Mouse (Mus musculus): Measurements from ENCODE around the gene Tmem116. TPM values are rescaled to one million over a fixed set of nuclear protein-coding genes. Genes with fewer than 3 reads are reported as not detected.

Tmem116 gene
- polyA plus RNA-seq, 1 experiment from 2014 or later, result 2.5 TPM

GRCm38 (mm10) chr5:121545793-121546529 is 94.3 kb downstream of the Tmem116 start, which contains the start of gene Mapkapk5:
Gene Mapkapk5 (minus strand): TSS chr5:121545905.
- WGBS, result 1% methylated on average over 55 of the region's 55 CpGs
- peak; percentile 94 for ATAC-seq
- peak within 1 kb of the TSS; percentile 82 for H3K4me2 ChIP-seq (replicated peaks)
- peak within 1 kb of the TSS; percentile 94 for H3K27ac ChIP-seq
- H3K9me3 ChIP-seq, result no peaks in the 10 kb centered on the region
- no peaks in the 10 kb centered on the region for H3K27me3 ChIP-seq (replicated peaks)
- H3K4me1 ChIP-seq (replicated peaks), result peaks cover 14% of the 10 kb centered on the region
- no peaks in the 10 kb centered on the region for H3K36me3 ChIP-seq
- peak within 1 kb of the TSS; percentile 100 for H3K4me3 ChIP-seq (replicated peaks)
- peak within 1 kb of the TSS; percentile 97 for H3K9ac ChIP-seq

- Histone ChIP-seq H3K27ac (peak overlapping the region; percentile 94), H3K9me3 (no peaks in the 10 kb centered on the region), H3K4me1 (replicated peaks) (peaks cover 14% of the 10 kb centered on the region), H3K27me3 (replicated peaks) (no peaks in the 10 kb centered on the region), H3K4me3 (replicated peaks) (peak overlapping the region; percentile 100), H3K36me3 (no peaks in the 10 kb centered on the region), H3K4me2 (replicated peaks) (peak overlapping the region; percentile 64), H3K9ac (peak overlapping the region; percentile 97)
- peak; percentile 53 for ATAC-seq
- WGBS, result 24% methylated on average over 6 of the region's 6 CpGs
Measured at GRCm38 (mm10) chr5:121546530-121546895, 94.8 kb downstream of the Tmem116 start.

- Histone ChIP-seq H3K27me3 (replicated peaks) (no peaks in the 10 kb centered on the region), H3K9me3 (no peaks in the 10 kb centered on the region), H3K36me3 (no peaks in the 10 kb centered on the region), H3K4me2 (replicated peaks) (no peak overlapping the region), H3K4me1 (replicated peaks) (peaks cover 14% of the 10 kb centered on the region), H3K4me3 (replicated peaks) (no peak overlapping the region), H3K27ac (no peak overlapping the region), H3K9ac (no peak overlapping the region)
- ATAC-seq, result no peak
- 88% methylated on average over 3 of the region's 3 CpGs for WGBS
Measured at GRCm38 (mm10) chr5:121547084-121547483, 95.4 kb downstream of the Tmem116 start.

- WGBS, result 87% methylated on average over 7 of the region's 7 CpGs
- no peaks in the 10 kb centered on the region for H3K27me3 ChIP-seq (replicated peaks)
- H3K9ac ChIP-seq, result no peak overlapping the region
- no peaks in the 10 kb centered on the region for H3K36me3 ChIP-seq
- no peak overlapping the region for H3K4me2 ChIP-seq (replicated peaks)
- no peaks in the 10 kb centered on the region for H3K9me3 ChIP-seq
- H3K27ac ChIP-seq, result no peak overlapping the region
- H3K4me1 ChIP-seq (replicated peaks), result peaks cover 10% of the 10 kb centered on the region
- ATAC-seq, result no peak
- H3K4me3 ChIP-seq (replicated peaks), result no peak overlapping the region
Measured at GRCm38 (mm10) chr5:121549196-121549595, 97.5 kb downstream of the Tmem116 start.

GRCm38 (mm10) chr5:121562436-121562835 is 110.7 kb downstream of the Tmem116 start:
- Histone ChIP-seq H3K9me3 (no peaks in the 10 kb centered on the region), H3K4me3 (replicated peaks) (no peak overlapping the region), H3K9ac (no peak overlapping the region), H3K4me1 (replicated peaks) (peaks cover 5% of the 10 kb centered on the region), H3K27ac (no peak overlapping the region), H3K27me3 (replicated peaks) (no peaks in the 10 kb centered on the region), H3K36me3 (no peaks in the 10 kb centered on the region), H3K4me2 (replicated peaks) (no peak overlapping the region)
- 77% methylated on average over 3 of the region's 3 CpGs for WGBS
- no peak for ATAC-seq

GRCm38 (mm10) chr5:121564468-121564895 is 112.8 kb downstream of the Tmem116 start:
- H3K9ac ChIP-seq, result no peak overlapping the region
- 12% methylated on average over 11 of the region's 11 CpGs for WGBS

GRCm38 (mm10) chr5:121566035-121566681 is 114.5 kb downstream of the Tmem116 start:
- Histone ChIP-seq H3K9ac (0 out of 2 replicates have a peak overlapping the region, but pooled peaks have one; percentile 17), H3K9me3 (no peaks in the 10 kb centered on the region), H3K4me2 (replicated peaks) (no peak overlapping the region; the same call in 1 of the 2 replicates), H3K36me3 (0 out of 2 replicates have a peak, but pooled peaks cover 5% of the 10 kb centered on the region), H3K4me3 (replicated peaks) (no peak overlapping the region), H3K4me1 (replicated peaks) (peaks cover 5% of the 10 kb centered on the region), H3K27ac (0 out of 2 replicates have a peak overlapping the region, but pooled peaks have one; percentile 32), H3K27me3 (replicated peaks) (no peaks in the 10 kb centered on the region)
- 77% methylated on average over 16 of the region's 16 CpGs for WGBS
- peak; percentile 89 for ATAC-seq

More at GRCm38 (mm10) chr5:121564468-121564895, 112.8 kb downstream of the Tmem116 start:
- Histone ChIP-seq H3K27ac (no peak overlapping the region), H3K4me2 (replicated peaks) (peak overlapping the region; percentile 43), H3K4me3 (replicated peaks) (no peak overlapping the region), H3K36me3 (no peaks in the 10 kb centered on the region), H3K27me3 (replicated peaks) (no peaks in the 10 kb centered on the region), H3K9me3 (no peaks in the 10 kb centered on the region), H3K4me1 (replicated peaks) (peaks cover 5% of the 10 kb centered on the region)
- ATAC-seq, result peak; percentile 22; the same call in 1 of the 2 replicates

- 72% methylated on average over 9 of the region's 9 CpGs for WGBS
- no peak overlapping the region for H3K4me2 ChIP-seq (replicated peaks)
- no peak for ATAC-seq
- peaks cover 13% of the 10 kb centered on the region; the same call in 1 of the 2 replicates for H3K36me3 ChIP-seq
- no peaks in the 10 kb centered on the region for H3K9me3 ChIP-seq
- no peaks in the 10 kb centered on the region for H3K27me3 ChIP-seq (replicated peaks)
- no peak overlapping the region for H3K27ac ChIP-seq
- peaks cover 2% of the 10 kb centered on the region; the same call in 1 of the 2 replicates for H3K4me1 ChIP-seq (replicated peaks)
- H3K9ac ChIP-seq, result no peak overlapping the region
- no peak overlapping the region for H3K4me3 ChIP-seq (replicated peaks)
Measured at GRCm38 (mm10) chr5:121569881-121570420, 118.3 kb downstream of the Tmem116 start.

- WGBS, result 64% methylated on average over 1 of the region's 1 CpGs
- no peak overlapping the region for H3K9ac ChIP-seq
- peaks cover 14% of the 10 kb centered on the region; the same call in 1 of the 2 replicates for H3K36me3 ChIP-seq
- H3K4me2 ChIP-seq (replicated peaks), result no peak overlapping the region
- H3K27ac ChIP-seq, result no peak overlapping the region
- no peaks in the 10 kb centered on the region for H3K9me3 ChIP-seq
- no peaks in the 10 kb centered on the region for H3K27me3 ChIP-seq (replicated peaks)
- H3K4me1 ChIP-seq (replicated peaks), result peaks cover 2% of the 10 kb centered on the region; the same call in 1 of the 2 replicates
- no peak overlapping the region for H3K4me3 ChIP-seq (replicated peaks)
- ATAC-seq, result no peak
Measured at GRCm38 (mm10) chr5:121570787-121571186, 119.1 kb downstream of the Tmem116 start.

Other genes with a start within 250 kb of the Tmem116 start
- 589 and 659 TPM in 2 replicates for gene Rpl6, start 247.4 kb upstream of the Tmem116 start, polyA plus RNA-seq (2015; fragmentation: Nextera tagmentation; extraction: Ambion mirVana)
- gene Hectd4, start 231.7 kb upstream of the Tmem116 start, polyA plus RNA-seq (2015; fragmentation: Nextera tagmentation; extraction: Ambion mirVana), result 3.9 and 4.2 TPM in 2 replicates
- 55.1 and 58.1 TPM in 2 replicates for gene Trafd1, start 66.3 kb upstream of the Tmem116 start, polyA plus RNA-seq (2015; fragmentation: Nextera tagmentation; extraction: Ambion mirVana)
- gene Naa25, start 54.0 kb upstream of the Tmem116 start, polyA plus RNA-seq (2015; fragmentation: Nextera tagmentation; extraction: Ambion mirVana), result 46.3 and 48.0 TPM in 2 replicates
- 173 and 204 TPM in 2 replicates for gene Erp29, start 613 bp downstream of the Tmem116 start, polyA plus RNA-seq (2015; fragmentation: Nextera tagmentation; extraction: Ambion mirVana)
- 0.08 TPM in 1 of 2 replicates, not detected in the other for gene Adam1b, start 51.5 kb downstream of the Tmem116 start, polyA plus RNA-seq (2015; fragmentation: Nextera tagmentation; extraction: Ambion mirVana)
- gene Adam1a, start 93.6 kb downstream of the Tmem116 start, polyA plus RNA-seq (2015; fragmentation: Nextera tagmentation; extraction: Ambion mirVana), result 0.77 and 1.2 TPM in 2 replicates
- gene Gm42878, start 93.6 kb downstream of the Tmem116 start, polyA plus RNA-seq (2015; fragmentation: Nextera tagmentation; extraction: Ambion mirVana), result not detected in 2 replicates
- 45.5 and 50.7 TPM in 2 replicates for gene Mapkapk5, start 94.0 kb downstream of the Tmem116 start, polyA plus RNA-seq (2015; fragmentation: Nextera tagmentation; extraction: Ambion mirVana)
- gene Aldh2, start 141.9 kb downstream of the Tmem116 start, polyA plus RNA-seq (2015; fragmentation: Nextera tagmentation; extraction: Ambion mirVana), result 189 and 193 TPM in 2 replicates
- 2.9 and 3.1 TPM in 2 replicates for gene Acad12, start 167.0 kb downstream of the Tmem116 start, polyA plus RNA-seq (2015; fragmentation: Nextera tagmentation; extraction: Ambion mirVana)
- gene Acad10, start 208.6 kb downstream of the Tmem116 start, polyA plus RNA-seq (2015; fragmentation: Nextera tagmentation; extraction: Ambion mirVana), result 4.6 and 6.9 TPM in 2 replicates
- 31.7 and 34.0 TPM in 2 replicates for gene Brap, start 208.7 kb downstream of the Tmem116 start, polyA plus RNA-seq (2015; fragmentation: Nextera tagmentation; extraction: Ambion mirVana)

All from intestine, embryonic 15.5 days (tissue).